Mouse (Mus musculus) left cerebral cortex, postnatal 4 days (tissue): ENCODE results near the gene Cldn3. TPM values are rescaled to one million over a fixed set of nuclear protein-coding genes. Genes with fewer than 3 reads are reported as not detected.
A peak's percentile ranks its signal among the peaks of the same experiment; 100 is the strongest.

ENCODE experiments used
- DNase-seq: peaks from one replicate; pipeline ENCODE4 v3.0.0-alpha.2; 2022
- intact Hi-C: fragments of 180-260 bp; cut with DNase I; formaldehyde crosslinking; loops from one replicate; pipeline ENCODE4 v1.15.1; 2025
- total RNA-seq, 2 experiments: library from RNA; stranded (reverse); gene quantifications; 2 replicates each; pipeline ENCODE4 v1.2.3; 2021

The Cldn3 gene
- total RNA-seq, 2 experiments from 2014 or later = 6.2 to 6.4 TPM

GRCm38 (mm10) chr5:135000751-135001150, 14.7 kb downstream of the Cldn3 start:
- intact Hi-C loops = no loop called here
- no peak for DNase-seq

- peak; percentile 70 for DNase-seq
Observed at GRCm38 (mm10) chr5:135001309-135001708, 15.3 kb downstream of the Cldn3 start.

GRCm38 (mm10) chr5:135002151-135002550, 16.1 kb downstream of the Cldn3 start:
- intact Hi-C loops = no loop called here

More at GRCm38 (mm10) chr5:135001309-135001708, 15.3 kb downstream of the Cldn3 start:
- intact Hi-C loops = no loop called here

GRCm38 (mm10) chr5:135007802-135008571, 22.0 kb downstream of the Cldn3 start:
- intact Hi-C loops = no loop called here
- peak; percentile 42 for DNase-seq

More at GRCm38 (mm10) chr5:135002151-135002550, 16.1 kb downstream of the Cldn3 start:
- no peak for DNase-seq

- DNase-seq = peak; percentile 98
- intact Hi-C loops = no loop called here
Observed at GRCm38 (mm10) chr5:135008671-135009589, 22.9 kb downstream of the Cldn3 start, which contains the start of gene Abhd11. Gene Abhd11 (plus strand): TSS chr5:135009152.

- intact Hi-C loops = loop anchor here (10.0 kb wide), 1 partner anchor 165 kb away; no protein-coding TSS in a partner anchor
- DNase-seq = peak; percentile 81
Observed at GRCm38 (mm10) chr5:135009590-135010319, 23.7 kb downstream of the Cldn3 start.

- intact Hi-C loops = loop anchor here (10.0 kb wide), 1 partner anchor 164 kb away; no protein-coding TSS in a partner anchor
- no peak for DNase-seq
Observed at GRCm38 (mm10) chr5:135010320-135010709, 24.3 kb downstream of the Cldn3 start.

- no peak for DNase-seq
- intact Hi-C loops = loop anchor here (10.0 kb wide), 1 partner anchor 164 kb away; no protein-coding TSS in a partner anchor
Observed at GRCm38 (mm10) chr5:135010841-135011743, 25.1 kb downstream of the Cldn3 start.

- intact Hi-C loops = loop anchor here (10.0 kb wide), 1 partner anchor 163 kb away; no protein-coding TSS in a partner anchor
- DNase-seq = peak; percentile 61
Observed at GRCm38 (mm10) chr5:135011809-135012613, 26.0 kb downstream of the Cldn3 start.

- intact Hi-C loops = loop anchor here (10.0 kb wide), 1 partner anchor 162 kb away; no protein-coding TSS in a partner anchor
- peak; percentile 84 for DNase-seq
Observed at GRCm38 (mm10) chr5:135012671-135013441, 26.8 kb downstream of the Cldn3 start.

GRCm38 (mm10) chr5:135015497-135015896, 29.5 kb downstream of the Cldn3 start:
- intact Hi-C loops = loop anchor here (5.0 to 10.0 kb wide), 2 partner anchors 159 to 177 kb away; no protein-coding TSS in a partner anchor
- DNase-seq = peak; percentile 88

GRCm38 (mm10) chr5:135016224-135016759, 30.3 kb downstream of the Cldn3 start:
- no peak for DNase-seq
- intact Hi-C loops = loop anchor here (5.0 to 10.0 kb wide), 2 partner anchors 159 to 176 kb away; no protein-coding TSS in a partner anchor

- intact Hi-C loops = no loop called here
- DNase-seq = peak; percentile 97
Observed at GRCm38 (mm10) chr5:135021814-135022213, 35.8 kb downstream of the Cldn3 start.

- DNase-seq = peak; percentile 90
- intact Hi-C loops = no loop called here
Observed at GRCm38 (mm10) chr5:135023344-135024173, 37.5 kb downstream of the Cldn3 start, which contains the start of gene Stx1a. Gene Stx1a (plus strand): TSS chr5:135023482.

GRCm38 (mm10) chr5:135024665-135025224, 38.7 kb downstream of the Cldn3 start:
- intact Hi-C loops = no loop called here
- no peak for DNase-seq

GRCm38 (mm10) chr5:135025899-135026298, 39.9 kb downstream of the Cldn3 start:
- no peak for DNase-seq
- intact Hi-C loops = no loop called here
